Mouse (Mus musculus) liver, postnatal 0 days (tissue): ENCODE results near the gene Shc2. TPM values are rescaled to one million over a fixed set of nuclear protein-coding genes. Genes with fewer than 3 reads are reported as not detected.

Experiments
- ATAC-seq: fragments of 200-750 bp; cut with Nextera tagmentation; 2 replicates; pipeline ENCODE4 v1.8.0; 2017; ENCODE audit warnings: mild to moderate bottlenecking, moderate library complexity
- DNase-seq: peaks from one replicate; pipeline ENCODE4 v3.0.0-alpha.2; 2016
- H3K27ac ChIP-seq: fragments of 300-500 bp; sonication (generic); 2 replicates; pipeline ENCODE4 v1.5.1; 2014; ENCODE audit warnings: antibody characterized with exemption, moderate library complexity, mild to moderate bottlenecking, low read depth
- H3K27me3 ChIP-seq: fragments of 300-500 bp; sonication (generic); 2 replicates; pipeline ENCODE4 v1.6.1; 2014; ENCODE audit warnings: low read length, control low read depth, mixed read lengths; ENCODE audit not compliant: insufficient read depth
- H3K36me3 ChIP-seq: fragments of 300-500 bp; sonication (generic); replicated peaks from 2 replicates; pipeline ENCODE4 v1.6.1; 2014; ENCODE audit warnings: mild to moderate bottlenecking, control low read depth, low read length, moderate library complexity, mixed read lengths; ENCODE audit not compliant: insufficient read depth
- H3K4me1 ChIP-seq: fragments of 300-500 bp; sonication (generic); 2 replicates; pipeline ENCODE4 v1.6.1; 2014; ENCODE audit warnings: antibody characterized with exemption, mild to moderate bottlenecking, control low read depth; ENCODE audit not compliant: insufficient read depth
- H3K4me2 ChIP-seq: fragments of 300-500 bp; sonication (generic); 2 replicates; pipeline ENCODE4 v1.6.1; 2014; ENCODE audit warnings: low read depth, mild to moderate bottlenecking, low read length, moderate library complexity, mixed read lengths
- H3K4me3 ChIP-seq: fragments of 300-500 bp; sonication (generic); 2 replicates; pipeline ENCODE4 v1.5.1; 2014; ENCODE audit warnings: low read depth, low read length
- H3K9ac ChIP-seq: fragments of 300-500 bp; sonication (generic); replicated peaks from 2 replicates; pipeline ENCODE4 v1.6.1; 2014; ENCODE audit warnings: mild to moderate bottlenecking, moderate library complexity
- H3K9me3 ChIP-seq: fragments of 300-500 bp; sonication (generic); 2 replicates; pipeline ENCODE4 v1.6.1; 2016; ENCODE audit warnings: mild to moderate bottlenecking, control low read depth, low read length, mixed read lengths
- CTCF ChIP-seq: sonication (generic); IDR thresholded peaks from 2 replicates; pipeline ENCODE4 v1.5.1; 2016; ENCODE audit warnings: antibody characterized with exemption, low read depth
- EP300 ChIP-seq: IDR thresholded peaks from 2 replicates; pipeline ENCODE4 v1.6.1; 2016; ENCODE audit warnings: antibody characterized with exemption, low read depth, mild to moderate bottlenecking
- WGBS: fragments of 180-500 bp; shearing (Covaris S2); extraction: QIAGEN DNeasy Blood & Tissue Kit; methylation state at CpG from one replicate; pipeline ENCODE4 v1.1.7; 2014; ENCODE audit not compliant: insufficient replicate concordance; 5-methylcytosine and 5-hydroxymethylcytosine counted together
- polyA plus RNA-seq: library from polyadenylated mRNA; unstranded; fragments of >200 nt; fragmentation: Nextera tagmentation; extraction: Ambion mirVana; gene quantifications from 2 replicates; pipeline ENCODE4 v1.2.1, GENCODE M21; 2015

Gene Shc2
- polyA plus RNA-seq, 1 experiment from 2014 or later, result 0.05 TPM

DNA sequence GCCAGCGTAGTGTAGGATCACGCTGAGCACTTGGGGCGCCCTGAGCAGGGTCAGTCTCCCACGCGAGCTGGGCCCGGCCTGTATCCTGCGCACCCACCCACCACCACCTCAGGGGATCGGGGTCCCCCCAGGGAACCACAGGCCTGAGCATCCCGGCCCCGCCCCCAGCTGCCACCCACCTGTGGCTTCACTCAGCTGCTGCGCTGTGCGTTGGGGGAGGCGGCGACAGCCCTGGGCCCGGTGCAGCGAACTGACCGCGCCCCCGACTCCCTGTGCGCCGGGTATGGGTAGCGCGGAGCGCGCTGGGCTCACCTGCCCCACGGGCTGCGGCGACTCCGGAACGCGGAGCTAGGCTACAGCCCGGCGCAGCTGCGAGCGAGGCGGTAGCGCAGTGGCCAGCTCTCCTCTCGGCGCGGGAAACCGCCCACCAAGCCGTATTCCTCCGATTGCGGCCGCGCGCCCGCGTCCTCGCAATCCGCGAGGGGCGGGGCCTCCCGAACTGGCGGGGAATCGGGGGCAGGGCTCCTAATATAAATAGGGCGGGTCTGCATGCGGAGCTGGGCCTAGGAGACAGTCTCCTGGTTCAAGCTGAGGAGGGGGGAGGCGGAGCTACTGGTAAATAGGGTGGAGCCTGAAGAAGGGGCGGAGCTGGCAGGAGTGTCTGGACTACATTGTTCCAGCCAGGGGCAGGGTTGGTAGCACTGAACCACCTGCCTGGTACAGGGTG, 24.0 kb downstream of the Shc2 start, which contains the start of gene C2cd4c:
TSS of gene C2cd4c (minus strand) at position 448 of the 727 bp plus-strand sequence.
- no peak within 1 kb of the TSS for H3K27ac ChIP-seq
- H3K4me2 ChIP-seq, result peak within 1 kb of the TSS; percentile 86
- peaks cover 32% of the 10 kb centered on the region for H3K27me3 ChIP-seq
- no peaks in the 10 kb centered on the region for H3K9me3 ChIP-seq
- DNase-seq (peak; percentile 56), ATAC-seq (peak; percentile 79)
- H3K4me1 ChIP-seq, result peaks cover 8% of the 10 kb centered on the region; the same call in 1 of the 2 replicates
- peak within 1 kb of the TSS; percentile 44 for H3K9ac ChIP-seq
- under 1% methylated on average over 52 of the region's 60 CpGs for WGBS
- TF ChIP-seq CTCF (no peak), EP300 (no peak)
- no peaks in the 10 kb centered on the region for H3K36me3 ChIP-seq
- H3K4me3 ChIP-seq, result peak within 1 kb of the TSS; percentile 53

DNA sequence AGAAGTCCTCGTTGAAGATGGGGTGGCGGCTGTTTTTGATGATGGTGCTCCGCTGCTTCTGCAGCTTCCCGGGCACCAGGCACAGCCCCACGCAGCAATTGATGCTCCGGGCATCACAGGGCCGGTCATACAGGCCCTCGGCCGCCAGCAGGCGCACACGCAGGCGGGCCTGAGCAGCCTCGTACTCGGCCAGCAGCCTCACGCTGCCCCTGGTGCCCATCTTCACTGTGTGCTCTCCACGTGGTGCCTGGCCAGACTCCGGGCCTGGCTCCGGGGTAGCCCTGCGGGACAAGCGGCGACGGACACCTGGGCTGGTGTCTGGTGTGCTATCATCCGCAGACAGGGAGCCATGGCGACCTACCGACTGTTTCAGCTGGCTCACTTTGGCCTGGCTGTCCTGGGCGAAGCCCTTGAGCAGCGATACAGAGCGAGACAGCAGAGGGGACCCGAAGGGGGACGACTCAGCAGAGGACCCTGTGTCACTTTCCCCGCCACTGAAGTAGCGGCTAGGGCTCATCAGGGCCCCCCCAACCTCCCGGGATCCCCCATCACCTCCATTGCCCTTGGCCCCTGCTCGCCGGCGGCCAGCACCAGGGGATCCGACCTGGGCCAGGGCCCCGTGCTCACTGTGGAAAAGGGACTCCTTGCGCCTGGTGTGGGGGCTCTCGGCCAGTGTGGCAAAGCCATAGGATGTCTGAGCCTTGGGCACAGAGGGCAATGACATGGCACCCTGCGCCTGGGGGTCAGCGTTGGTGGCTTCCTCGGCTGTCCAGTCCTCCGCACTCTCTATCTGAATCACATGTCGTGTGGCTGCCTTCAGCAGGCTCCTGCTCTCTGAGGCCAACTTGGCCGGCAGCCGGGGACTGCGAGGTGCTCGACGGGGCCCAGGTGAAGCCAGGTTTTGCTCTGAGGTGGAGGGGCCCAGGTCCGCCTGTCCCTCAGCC, 25.3 kb downstream of the Shc2 start:
- Histone ChIP-seq H3K36me3 (no peaks in the 10 kb centered on the region), H3K27me3 (peaks cover 32% of the 10 kb centered on the region), H3K4me3 (no peak overlapping the region), H3K9me3 (no peaks in the 10 kb centered on the region), H3K4me2 (no peak overlapping the region), H3K4me1 (peaks cover 8% of the 10 kb centered on the region; the same call in 1 of the 2 replicates), H3K9ac (no peak overlapping the region), H3K27ac (no peak overlapping the region)
- DNase-seq (peak; percentile 25), ATAC-seq (peak; percentile 31; the same call in 1 of the 2 replicates)
- WGBS, result 14% methylated on average over 46 of the region's 51 CpGs
- peak; percentile 38; the same call in 1 of the 2 replicates for TF ChIP-seq CTCF
- no peak for TF ChIP-seq EP300

- no peaks in the 10 kb centered on the region for H3K9me3 ChIP-seq
- 47% methylated on average over 5 of the region's 5 CpGs for WGBS
- no peak for DNase-seq
- no peak overlapping the region for H3K9ac ChIP-seq
- peaks cover 8% of the 10 kb centered on the region; the same call in 1 of the 2 replicates for H3K4me1 ChIP-seq
- ATAC-seq, result no peak
- no peak overlapping the region for H3K27ac ChIP-seq
- H3K36me3 ChIP-seq, result no peaks in the 10 kb centered on the region
- peaks cover 32% of the 10 kb centered on the region for H3K27me3 ChIP-seq
- TF ChIP-seq CTCF, result no peak
- TF ChIP-seq EP300, result no peak
- no peak overlapping the region for H3K4me2 ChIP-seq
- H3K4me3 ChIP-seq, result no peak overlapping the region
These were observed 26.4 kb downstream of the Shc2 start for GRCm38 (mm10) chr10:79611296-79611695.

GRCm38 (mm10) chr10:79609276-79609675, 28.4 kb downstream of the Shc2 start:
- TF ChIP-seq CTCF (no peak), EP300 (no peak)
- no peak for ATAC-seq
- WGBS, result 70% methylated on average over 3 of the region's 3 CpGs
- H3K27ac ChIP-seq, result no peak overlapping the region
- no peak overlapping the region for H3K4me2 ChIP-seq
- H3K36me3 ChIP-seq, result no peaks in the 10 kb centered on the region
- H3K9me3 ChIP-seq, result no peaks in the 10 kb centered on the region
- peaks cover 32% of the 10 kb centered on the region for H3K27me3 ChIP-seq
- peaks cover 8% of the 10 kb centered on the region; the same call in 1 of the 2 replicates for H3K4me1 ChIP-seq
- no peak overlapping the region for H3K9ac ChIP-seq
- no peak for DNase-seq
- no peak overlapping the region for H3K4me3 ChIP-seq

DNA sequence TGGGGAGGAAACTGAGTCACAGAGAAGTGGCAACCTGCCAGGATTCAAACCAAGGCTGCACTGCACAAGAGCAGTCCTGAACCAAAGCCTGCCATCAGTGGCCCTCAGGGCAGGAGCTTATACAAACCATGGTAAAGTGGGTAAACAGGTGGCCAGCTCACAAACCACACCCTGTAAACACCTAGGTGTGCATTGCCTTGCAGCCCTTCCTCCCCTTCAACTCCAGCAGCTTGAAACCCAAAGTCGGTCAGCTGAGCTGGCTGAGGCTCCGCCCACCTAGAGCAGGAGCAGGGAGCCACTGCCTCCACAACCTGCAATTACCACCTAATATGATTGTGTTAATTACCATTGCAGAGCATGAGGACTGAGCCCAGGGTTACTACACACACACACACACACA, 29.8 kb downstream of the Shc2 start:
- Histone ChIP-seq H3K27me3 (peaks cover 20% of the 10 kb centered on the region), H3K9me3 (no peaks in the 10 kb centered on the region), H3K4me1 (no peaks in the 10 kb centered on the region), H3K4me2 (no peak overlapping the region), H3K9ac (no peak overlapping the region), H3K36me3 (no peaks in the 10 kb centered on the region), H3K4me3 (no peak overlapping the region), H3K27ac (no peak overlapping the region)
- DNase-seq, result no peak
- TF ChIP-seq EP300 (no peak), CTCF (no peak)
- no peak for ATAC-seq
- 40% methylated on average over 2 of the region's 2 CpGs for WGBS

- H3K4me1 ChIP-seq, result no peaks in the 10 kb centered on the region
- TF ChIP-seq CTCF (no peak), EP300 (no peak)
- no peak overlapping the region for H3K9ac ChIP-seq
- ATAC-seq (no peak), DNase-seq (no peak)
- peaks cover 8% of the 10 kb centered on the region; the same call in 1 of the 2 replicates for H3K27me3 ChIP-seq
- no peaks in the 10 kb centered on the region for H3K9me3 ChIP-seq
- no peak overlapping the region for H3K27ac ChIP-seq
- WGBS, result 73% methylated on average over 4 of the region's 4 CpGs
- H3K4me3 ChIP-seq, result no peak overlapping the region
- H3K36me3 ChIP-seq, result no peaks in the 10 kb centered on the region
- no peak overlapping the region for H3K4me2 ChIP-seq
These were observed 31.2 kb downstream of the Shc2 start for GRCm38 (mm10) chr10:79606537-79606936.
